Mouse (Mus musculus) erythroblast, embryonic 14.5 days (primary cell): ENCODE data around the gene Sncg. TPM values are rescaled to one million over a fixed set of nuclear protein-coding genes. Genes with fewer than 3 reads are reported as not detected.

Experiments used
- H3K27me3 ChIP-seq: 2 replicates; pipeline ENCODE4 v1.6.1; 2012; ENCODE audit warnings: inconsistent platforms; ENCODE audit not compliant: control insufficient read depth
- H3K36me3 ChIP-seq: 2 replicates; pipeline ENCODE4 v1.6.1; 2012; ENCODE audit warnings: mild to moderate bottlenecking, inconsistent platforms; ENCODE audit not compliant: control insufficient read depth
- H3K4me1 ChIP-seq: 2 replicates; pipeline ENCODE4 v1.6.1; 2012; ENCODE audit warnings: inconsistent platforms; ENCODE audit not compliant: control insufficient read depth
- H3K4me3 ChIP-seq: replicated peaks from 2 replicates; pipeline ENCODE3; 2012; ENCODE audit warnings: moderate library complexity, mild to moderate bottlenecking, inconsistent platforms
- H3K9me3 ChIP-seq: 2 replicates; pipeline ENCODE4 v1.6.1; 2012; ENCODE audit warnings: low read length, inconsistent platforms, mixed read lengths; ENCODE audit not compliant: control insufficient read depth
- GATA1 ChIP-seq: IDR thresholded peaks from 2 replicates; pipeline ENCODE4 v1.6.1; 2012; ENCODE audit warnings: low read length, inconsistent platforms, mixed read lengths
- TAL1 ChIP-seq: IDR thresholded peaks from 3 replicates; pipeline ENCODE4 v1.6.1; 2012; ENCODE audit warnings: low read length, inconsistent platforms, mixed read lengths
- polyA plus RNA-seq: library from polyadenylated mRNA; stranded (reverse); fragments of >175 nt; gene quantifications from 2 replicates; pipeline ENCODE4 v1.2.3, GENCODE M21; 2012

Gene Sncg
- polyA plus RNA-seq, 1 experiment: not detected

- H3K36me3 ChIP-seq: peaks cover 3% of the 10 kb centered on the region; the same call in 1 of the 2 replicates
- no peaks in the 10 kb centered on the region for H3K9me3 ChIP-seq
- H3K27me3 ChIP-seq: no peaks in the 10 kb centered on the region
- no peaks in the 10 kb centered on the region for H3K4me1 ChIP-seq
- H3K4me3 ChIP-seq: no peak overlapping the region
- TF ChIP-seq GATA1 (no peak), TAL1 (no peak)
Observed at GRCm38 (mm10) chr14:34349007-34349406, 25.6 kb downstream of the Sncg start.

- Histone ChIP-seq H3K4me3 (no peak overlapping the region), H3K36me3 (peaks cover 6% of the 10 kb centered on the region), H3K4me1 (no peaks in the 10 kb centered on the region), H3K27me3 (no peaks in the 10 kb centered on the region), H3K9me3 (no peaks in the 10 kb centered on the region)
- TF ChIP-seq TAL1 (no peak), GATA1 (no peak)
Observed at GRCm38 (mm10) chr14:34348301-34348700, 26.3 kb downstream of the Sncg start.

GRCm38 (mm10) chr14:34347084-34347483 is 27.5 kb downstream of the Sncg start:
- Histone ChIP-seq H3K9me3 (no peaks in the 10 kb centered on the region), H3K4me1 (no peaks in the 10 kb centered on the region), H3K4me3 (no peak overlapping the region), H3K27me3 (no peaks in the 10 kb centered on the region), H3K36me3 (peaks cover 11% of the 10 kb centered on the region)
- no peak for TF ChIP-seq TAL1
- no peak for TF ChIP-seq GATA1

GRCm38 (mm10) chr14:34345771-34346566 is 28.6 kb downstream of the Sncg start:
- TF ChIP-seq TAL1 (no peak), GATA1 (no peak)
- H3K36me3 ChIP-seq: peaks cover 16% of the 10 kb centered on the region
- no peaks in the 10 kb centered on the region for H3K4me1 ChIP-seq
- no peak overlapping the region for H3K4me3 ChIP-seq
- H3K9me3 ChIP-seq: no peaks in the 10 kb centered on the region
- H3K27me3 ChIP-seq: no peaks in the 10 kb centered on the region

- H3K27me3 ChIP-seq: no peaks in the 10 kb centered on the region
- no peaks in the 10 kb centered on the region for H3K4me1 ChIP-seq
- H3K36me3 ChIP-seq: peaks cover 21% of the 10 kb centered on the region
- no peak for TF ChIP-seq TAL1
- no peak for TF ChIP-seq GATA1
- H3K9me3 ChIP-seq: no peaks in the 10 kb centered on the region
- H3K4me3 ChIP-seq: no peak overlapping the region
Observed at GRCm38 (mm10) chr14:34344361-34344760, 30.2 kb downstream of the Sncg start.

GRCm38 (mm10) chr14:34343078-34343477 is 31.5 kb downstream of the Sncg start:
- no peak overlapping the region for H3K4me3 ChIP-seq
- no peaks in the 10 kb centered on the region for H3K27me3 ChIP-seq
- H3K4me1 ChIP-seq: no peaks in the 10 kb centered on the region
- peaks cover 24% of the 10 kb centered on the region for H3K36me3 ChIP-seq
- TF ChIP-seq TAL1 (no peak), GATA1 (no peak)
- H3K9me3 ChIP-seq: no peaks in the 10 kb centered on the region

GRCm38 (mm10) chr14:34341993-34342392 is 32.6 kb downstream of the Sncg start:
- Histone ChIP-seq H3K4me1 (no peaks in the 10 kb centered on the region), H3K27me3 (no peaks in the 10 kb centered on the region), H3K9me3 (no peaks in the 10 kb centered on the region), H3K36me3 (peaks cover 31% of the 10 kb centered on the region), H3K4me3 (no peak overlapping the region)
- TF ChIP-seq TAL1 (no peak), GATA1 (no peak)

GRCm38 (mm10) chr14:34339446-34339845 is 35.1 kb downstream of the Sncg start:
- TF ChIP-seq TAL1 (no peak), GATA1 (no peak)
- H3K9me3 ChIP-seq: no peaks in the 10 kb centered on the region
- no peaks in the 10 kb centered on the region for H3K27me3 ChIP-seq
- H3K36me3 ChIP-seq: peaks cover 45% of the 10 kb centered on the region
- no peak overlapping the region for H3K4me3 ChIP-seq
- H3K4me1 ChIP-seq: no peaks in the 10 kb centered on the region

- Histone ChIP-seq H3K36me3 (peaks cover 47% of the 10 kb centered on the region), H3K27me3 (no peaks in the 10 kb centered on the region), H3K4me3 (no peak overlapping the region), H3K4me1 (no peaks in the 10 kb centered on the region), H3K9me3 (no peaks in the 10 kb centered on the region)
- TF ChIP-seq TAL1 (no peak), GATA1 (no peak)
Observed at GRCm38 (mm10) chr14:34332476-34332875, 42.1 kb downstream of the Sncg start.
